Comparison of ENCODE assay signal across 8 mouse cellular contexts in the genomic region with DNA sequence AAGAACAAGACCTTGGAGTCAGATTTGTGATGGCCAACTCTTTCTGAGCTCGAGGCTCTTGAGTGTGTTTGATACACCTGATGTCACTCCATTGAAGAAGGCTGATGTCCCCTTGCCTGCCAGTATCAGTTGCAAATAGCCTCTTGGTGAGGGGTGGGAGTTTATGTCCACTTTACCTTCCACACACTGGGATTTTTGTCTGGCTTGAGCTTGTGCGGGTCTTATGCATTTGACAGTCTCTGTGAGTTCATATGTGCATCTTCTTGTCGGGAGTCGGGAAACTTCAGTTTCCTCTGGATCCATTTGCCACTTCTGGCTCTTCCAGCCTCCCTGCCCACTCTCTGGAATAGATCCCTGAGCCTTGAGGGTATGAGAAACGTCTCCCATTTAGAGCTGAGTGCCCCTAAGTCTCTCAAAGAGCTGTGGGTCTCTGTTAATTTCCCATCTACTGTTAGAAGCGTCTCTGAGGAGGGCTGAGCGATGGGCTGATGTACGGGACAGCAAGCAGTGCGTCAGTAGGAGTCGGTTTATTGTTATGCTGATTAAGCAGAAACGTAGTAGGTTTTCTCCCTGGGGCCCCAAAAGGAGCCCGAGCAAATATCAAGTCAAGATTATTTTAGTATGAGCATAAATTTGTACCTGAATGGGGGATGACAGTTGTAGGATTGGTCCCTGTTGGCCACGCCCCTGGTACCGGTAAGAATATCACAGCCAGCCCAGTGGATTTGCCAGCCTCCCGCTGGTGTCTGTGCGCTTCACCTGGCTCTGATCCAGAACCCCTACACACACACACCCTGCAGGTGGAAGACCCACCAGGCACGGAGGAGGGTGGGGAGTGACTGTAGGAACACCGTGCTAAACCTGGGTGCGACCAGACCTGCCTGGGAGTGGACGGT. TPM values are rescaled to one million over a fixed set of nuclear protein-coding genes. Genes with fewer than 3 reads are reported as not detected.
DNase-seq lines count a peak whose midpoint lies in the region; ATAC-seq and TF ChIP-seq lines count a peak whose summit lies in the region.

No protein-coding gene starts in this region.

- H3K79me3 ChIP-seq in C2C12 (ENCODE audit: low read depth), result peaks cover 5% of the 10 kb centered on the region

- H3K4me2 ChIP-seq in forebrain, embryonic 14.5 days (ENCODE audit: low read length), result peak overlapping the region; percentile 57
- H3K4me2 ChIP-seq in liver, embryonic 13.5 days, result peak overlapping the region; percentile 67

- no peak for ATAC-seq in erythroblast, adult 5-6 weeks (replicated peaks; ENCODE audit: low FRiP score, poor library complexity, severe bottlenecking)
- ATAC-seq in forebrain, embryonic 14.5 days, result no peak
- ATAC-seq in liver, embryonic 13.5 days (ENCODE audit: low read depth), result no peak

- H3K9me3 ChIP-seq in erythroblast, embryonic 14.5 days (ENCODE audit: control insufficient read depth, low read length), result no peaks in the 10 kb centered on the region
- H3K9me3 ChIP-seq in forebrain, embryonic 14.5 days (replicated peaks; ENCODE audit: control insufficient read depth, low read length), result no peaks in the 10 kb centered on the region
- no peaks in the 10 kb centered on the region for H3K9me3 ChIP-seq in liver, embryonic 13.5 days (replicated peaks)

- H3ac ChIP-seq in C2C12 (ENCODE audit: control insufficient read depth, insufficient read length, low read depth), result peak overlapping the region; percentile 38

- WGBS in forebrain, embryonic 14.5 days, result 5% methylated on average over 20 of the region's 20 CpGs
- WGBS in liver, embryonic 13.5 days (ENCODE audit: insufficient replicate concordance), result 6% methylated on average over 20 of the region's 20 CpGs

- H3K4me1 ChIP-seq in erythroblast, embryonic 14.5 days (ENCODE audit: control insufficient read depth), result peaks cover 26% of the 10 kb centered on the region
- peaks cover 14% of the 10 kb centered on the region for H3K4me1 ChIP-seq in forebrain, embryonic 14.5 days (ENCODE audit: control insufficient read depth, insufficient read depth, low read length)
- peaks cover 29% of the 10 kb centered on the region for H3K4me1 ChIP-seq in liver, embryonic 13.5 days (replicated peaks)

- H3K36me3 ChIP-seq in erythroblast, embryonic 14.5 days (ENCODE audit: control insufficient read depth), result no peaks in the 10 kb centered on the region
- no peaks in the 10 kb centered on the region for H3K36me3 ChIP-seq in C2C12 (ENCODE audit: control insufficient read depth, insufficient read depth)
- no peaks in the 10 kb centered on the region for H3K36me3 ChIP-seq in forebrain, embryonic 14.5 days (ENCODE audit: control insufficient read depth, insufficient read depth, low read length)
- no peaks in the 10 kb centered on the region for H3K36me3 ChIP-seq in liver, embryonic 13.5 days

- no peak overlapping the region for H3K27ac ChIP-seq in forebrain, embryonic 14.5 days (ENCODE audit: low read depth, low read length)
- no peak overlapping the region for H3K27ac ChIP-seq in liver, embryonic 13.5 days

- TF ChIP-seq CTCF in C2C12 (IDR thresholded peaks at IDR 0.05; ENCODE audit: control insufficient read depth, insufficient read depth, insufficient read length), result no peak

- peak overlapping the region; percentile 46 for H3K4me3 ChIP-seq in erythroblast, embryonic 14.5 days (replicated peaks)
- no peak overlapping the region for H3K4me3 ChIP-seq in C2C12 (ENCODE audit: insufficient read depth, poor library complexity, severe bottlenecking)
- peak overlapping the region; percentile 30 for H3K4me3 ChIP-seq in forebrain, embryonic 14.5 days (ENCODE audit: low read depth, low read length)
- peak overlapping the region; percentile 40 for H3K4me3 ChIP-seq in liver, embryonic 13.5 days (replicated peaks)

- DNase-seq in forebrain, embryonic 14.5 days (ENCODE audit: low spot score), result no peak
- no peak for DNase-seq in liver, embryonic 13.5 days
- DNase-seq in adrenal gland, postnatal 10 days, result no peak
- DNase-seq in adrenal gland, adult 18-20 months (ENCODE audit: low spot score in 2 of 2), result no peak
- DNase-seq in cerebellum, postnatal 4 days (ENCODE audit: low spot score in 2 of 2), result no peak

- H3K27me3 ChIP-seq in erythroblast, embryonic 14.5 days (ENCODE audit: control insufficient read depth), result peaks cover 74% of the 10 kb centered on the region
- H3K27me3 ChIP-seq in C2C12 (ENCODE audit: control insufficient read depth, insufficient read depth, insufficient read length), result no peaks in the 10 kb centered on the region
- H3K27me3 ChIP-seq in forebrain, embryonic 14.5 days (replicated peaks; ENCODE audit: control insufficient read depth, insufficient read depth, low read length), result peaks cover 33% of the 10 kb centered on the region
- peaks cover 87% of the 10 kb centered on the region for H3K27me3 ChIP-seq in liver, embryonic 13.5 days

- peak overlapping the region; percentile 55; the same call in 1 of the 2 replicates for H3K9ac ChIP-seq in forebrain, embryonic 14.5 days (ENCODE audit: low read length)
- no peak overlapping the region for H3K9ac ChIP-seq in liver, embryonic 13.5 days

- H3K79me2 ChIP-seq in C2C12 (ENCODE audit: control insufficient read depth, insufficient read depth), result peaks cover 9% of the 10 kb centered on the region

TF ChIP-seq in C2C12, 6 proteins besides CTCF, POLR2A, EP300 and RAD21:
- TF ChIP-seq USF1 (IDR thresholded peaks at IDR 0.05; ENCODE audit: low read depth), result no peak
- no peak for TF ChIP-seq CEBPB (IDR thresholded peaks at IDR 0.05; ENCODE audit: low read depth)
- TF ChIP-seq MYOG (IDR thresholded peaks at IDR 0.05; ENCODE audit: control insufficient read depth, extremely low read depth, insufficient read length), result no peak
- no peak for TF ChIP-seq MAX (IDR thresholded peaks at IDR 0.05)
- TF ChIP-seq FOSL1 (IDR thresholded peaks at IDR 0.05; ENCODE audit: insufficient read depth, low read length, poor library complexity, severe bottlenecking), result no peak
- no peak for TF ChIP-seq MYOD1 (IDR thresholded peaks at IDR 0.05; ENCODE audit: control insufficient read depth, insufficient read length, low read depth)

RNA-seq across cellular contexts. Expression of a gene that starts 0.6 kb away (rescaled TPM):
- polyA plus RNA-seq in erythroblast, embryonic 14.5 days (2012), result 0.08 and 0.12 TPM in 2 replicates
- not detected in 2 replicates for total RNA-seq in erythroblast, adult 5-6 weeks (2015; ENCODE audit: low replicate concordance)
- not detected in 2 replicates for total RNA-seq in erythroblast, adult 5-6 weeks (2017; ENCODE audit: low replicate concordance)
- polyA plus RNA-seq in C2C12 (2012; fragmentation: generic; extraction: Trizol), result 26.7 TPM
- 0.65 and 1.1 TPM in 2 replicates for polyA plus RNA-seq in forebrain, embryonic 14.5 days (2014; fragmentation: Nextera tagmentation; extraction: Ambion mirVana)
- polyA plus RNA-seq in liver, embryonic 13.5 days (2015; fragmentation: Nextera tagmentation; extraction: Ambion mirVana), result 1.0 and 1.1 TPM in 2 replicates
- total RNA-seq in adrenal gland, postnatal 10 days (2021), result 10 to 100 TPM; 29.0 to 31.0 TPM
- total RNA-seq in adrenal gland, adult 18-20 months (2021), result 10 to 100 TPM; 47.6 to 51.9 TPM

RNA-seq across cellular contexts. Expression of a gene that starts 25.0 kb away (rescaled TPM):
- polyA plus RNA-seq in erythroblast, embryonic 14.5 days (2012), result not detected in 2 replicates
- not detected in 2 replicates for total RNA-seq in erythroblast, adult 5-6 weeks (2015; ENCODE audit: low replicate concordance)
- total RNA-seq in erythroblast, adult 5-6 weeks (2017; ENCODE audit: low replicate concordance), result 0.42 TPM in 1 of 2 replicates, not detected in the other
- polyA plus RNA-seq in C2C12 (2012; fragmentation: generic; extraction: Trizol), result 1.6 TPM
- polyA plus RNA-seq in forebrain, embryonic 14.5 days (2014; fragmentation: Nextera tagmentation; extraction: Ambion mirVana), result 6.5 and 6.7 TPM in 2 replicates
- polyA plus RNA-seq in liver, embryonic 13.5 days (2015; fragmentation: Nextera tagmentation; extraction: Ambion mirVana), result 2.1 and 2.2 TPM in 2 replicates
- total RNA-seq in adrenal gland, postnatal 10 days (2021), result 1 to 10 TPM; 1.5 to 1.7 TPM
- total RNA-seq in adrenal gland, adult 18-20 months (2021), result 1 to 10 TPM in 1 of 2 experiments, under 1 TPM in 1; 0.93 to 1.4 TPM

Comparison
In these comparisons a context has a peak if more than half of its experiments do, and no peak if none do; other contexts are left out.
1. RNA of a gene that starts 0.6 kb away (polyA plus RNA-seq): 26.7 TPM in C2C12 (single experiment); 1.0 to 1.1 TPM in liver, embryonic 13.5 days, 0.65 to 1.1 TPM in forebrain, embryonic 14.5 days and 0.08 to 0.12 TPM in erythroblast, embryonic 14.5 days; every median in the first group is over 10 times any median in the second.